In genomic region chr9:60151897-60152627, GRCm38 (mm10) we compare ENCODE assay signal across 15 mouse cellular contexts.
"Had no signal": no experiment of that assay in that cellular context is flagged by ENCODE, and none has a peak within 500 bp of the region (broad histone marks: within the 10 kb centered on the region; RNA-seq: fewer than 3 reads in every experiment).

No protein-coding gene starts in this region.

- H3K4me3 ChIP-seq: left cerebral cortex, adult 2 months; limb, embryonic 15.5 days; liver, embryonic 12.5 days; midbrain, embryonic 12.5 days; neural tube, embryonic 13.5 days had no signal

- DNase-seq: kidney, adult 8-10 months; kidney, postnatal 25 days; lung, postnatal 36 days; retina, postnatal 1 day; right cerebral cortex, postnatal 4 days; spleen, adult 18-20 months; thymus, adult 18-20 months; thymus, postnatal 14 days had no signal

- H3K27me3 ChIP-seq: limb, embryonic 15.5 days; liver, embryonic 12.5 days; midbrain, embryonic 12.5 days; neural tube, embryonic 13.5 days had no signal

- H3K36me3 ChIP-seq: limb, embryonic 15.5 days; liver, embryonic 12.5 days; midbrain, embryonic 12.5 days; neural tube, embryonic 13.5 days had no signal

- H3K9me3 ChIP-seq: limb, embryonic 15.5 days; liver, embryonic 12.5 days; midbrain, embryonic 12.5 days; neural tube, embryonic 13.5 days had no signal

- ATAC-seq: intestine, postnatal 0 days; liver, embryonic 12.5 days; midbrain, embryonic 16.5 days had no signal

- H3K27ac ChIP-seq: left cerebral cortex, adult 2 months; limb, embryonic 15.5 days; liver, embryonic 12.5 days; midbrain, embryonic 12.5 days; neural tube, embryonic 13.5 days had no signal

- H3K4me2 ChIP-seq: limb, embryonic 15.5 days; liver, embryonic 12.5 days; midbrain, embryonic 12.5 days; neural tube, embryonic 13.5 days had no signal

- H3K9ac ChIP-seq: limb, embryonic 15.5 days; liver, embryonic 12.5 days; midbrain, embryonic 12.5 days; neural tube, embryonic 13.5 days had no signal

- H3K4me1 ChIP-seq: limb, embryonic 15.5 days; liver, embryonic 12.5 days had no signal
